Mouse (Mus musculus): ENCODE results near the gene Proz.
"Not testable (repeated sequence)": the region's sequence is repeated elsewhere in the genome, so short reads cannot be mapped to it uniquely, and the experiment has no call there.

Proz gene

DNA sequence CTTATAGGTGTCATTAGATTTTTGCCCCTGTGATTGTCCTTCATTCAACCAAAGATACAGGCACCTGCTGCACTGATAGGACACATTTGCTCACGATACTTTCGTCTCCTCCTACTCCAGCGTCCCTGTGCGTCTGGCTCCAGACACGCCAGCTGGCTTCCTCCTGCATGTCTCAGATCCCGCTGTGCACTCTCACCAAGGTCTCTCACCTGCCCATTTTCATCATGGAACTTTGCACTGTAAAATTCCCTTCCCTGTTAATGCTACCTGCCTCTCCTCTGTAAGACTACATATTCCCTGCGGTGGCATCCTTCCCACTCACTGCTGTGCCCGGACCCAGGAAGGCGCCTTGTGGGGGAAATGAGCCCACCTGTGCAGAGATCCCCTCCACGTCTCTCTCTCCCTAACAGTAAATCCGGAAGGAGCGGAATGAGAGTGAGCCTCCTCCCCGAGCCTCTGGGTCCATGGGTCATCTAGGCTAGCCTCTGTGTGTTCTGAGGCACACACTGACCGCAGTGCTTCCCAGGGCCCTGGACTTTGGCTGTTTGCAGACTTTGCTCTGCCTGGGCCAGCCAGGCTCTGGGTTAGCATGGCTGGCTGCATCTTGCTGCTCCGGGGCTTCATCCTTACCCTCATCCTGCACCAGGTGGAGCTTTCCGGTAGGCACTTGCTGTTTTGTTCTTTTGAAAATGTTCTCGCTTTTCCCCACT, at the start of gene Proz:
Gene Proz (plus strand): TSS at position 474 of the 710 bp plus-strand sequence.
- DNase-seq (ENCODE audit: low spot score): no peak

DNA sequence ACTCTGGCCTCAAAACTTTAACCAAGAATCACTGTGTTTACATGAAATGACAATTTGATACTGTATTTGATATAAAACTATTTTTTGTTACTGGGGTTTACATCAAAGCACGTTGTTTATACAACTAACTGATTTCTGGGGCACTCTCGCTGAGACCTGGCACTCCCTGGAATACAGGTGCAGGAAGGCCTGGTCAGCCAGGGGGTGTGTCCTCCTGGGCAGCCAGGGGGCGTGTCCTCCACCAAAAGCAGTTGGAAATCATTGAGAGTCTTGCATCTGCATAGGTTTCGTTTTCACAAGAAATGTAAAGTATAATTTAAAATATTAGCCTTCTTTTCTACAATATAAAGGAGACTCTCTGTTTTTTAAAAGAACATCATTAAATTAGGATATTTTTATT, 41.2 kb upstream of the Proz start:
- no peak for DNase-seq (ENCODE audit: low spot score)

DNA sequence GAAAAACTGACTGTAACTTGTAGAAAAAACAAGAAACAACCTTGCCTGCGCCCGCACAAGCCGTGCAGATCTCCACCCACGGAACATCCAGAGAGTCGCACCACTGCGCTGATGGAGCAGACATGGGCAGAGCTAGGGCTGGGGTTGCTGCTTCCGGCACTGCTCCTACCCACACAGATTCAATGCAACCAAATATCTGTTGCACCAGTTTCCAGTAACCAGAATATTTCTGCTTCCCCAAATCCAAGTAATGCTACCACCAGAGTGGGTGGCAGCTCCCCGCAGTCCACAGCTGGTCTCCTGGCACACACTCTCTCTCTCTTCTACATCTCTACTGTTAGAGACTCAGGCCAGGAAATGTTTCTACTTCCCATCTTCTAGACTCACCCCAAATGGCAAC, 38.9 kb upstream of the Proz start:
- no peak for DNase-seq (ENCODE audit: low spot score)

DNA sequence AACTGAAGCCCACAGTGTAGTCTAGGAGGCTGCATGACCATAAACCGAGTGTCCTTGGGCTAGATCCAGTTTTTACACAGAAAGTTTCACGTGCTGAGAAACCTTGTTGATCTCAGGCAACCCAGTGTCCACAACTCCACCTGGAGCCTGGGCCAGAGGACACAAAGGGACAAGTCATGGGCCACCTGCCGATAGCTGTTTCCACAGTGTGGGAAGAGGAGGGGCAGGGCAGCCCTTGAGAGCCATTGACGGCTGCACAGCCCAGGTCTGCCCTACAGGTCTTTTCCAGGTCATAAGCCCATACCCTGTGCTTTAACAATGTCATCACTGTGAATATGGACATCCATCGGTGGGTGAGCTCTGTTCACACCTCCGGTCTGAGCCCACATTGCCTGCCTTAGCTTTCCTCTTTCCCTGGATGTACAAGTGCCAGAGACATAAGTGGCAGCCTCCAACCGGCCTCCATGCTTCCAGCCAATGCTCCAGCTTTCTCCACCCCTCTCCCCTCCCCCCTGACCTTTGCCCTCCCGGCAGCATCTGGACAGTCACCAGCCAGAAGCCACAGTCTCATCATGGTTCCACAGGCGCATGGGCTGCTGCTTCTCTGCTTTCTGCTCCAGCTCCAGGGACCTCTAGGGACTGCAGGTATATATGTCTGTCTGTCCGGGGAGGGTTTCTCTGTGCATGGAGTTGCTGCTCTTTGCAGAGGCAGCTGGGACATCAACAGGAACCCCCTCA, 35.1 kb upstream of the Proz start, which contains the start of gene F7:
Gene F7 (plus strand): TSS at position 548 of the 738 bp plus-strand sequence.
- no peak for DNase-seq (ENCODE audit: low spot score)

DNA sequence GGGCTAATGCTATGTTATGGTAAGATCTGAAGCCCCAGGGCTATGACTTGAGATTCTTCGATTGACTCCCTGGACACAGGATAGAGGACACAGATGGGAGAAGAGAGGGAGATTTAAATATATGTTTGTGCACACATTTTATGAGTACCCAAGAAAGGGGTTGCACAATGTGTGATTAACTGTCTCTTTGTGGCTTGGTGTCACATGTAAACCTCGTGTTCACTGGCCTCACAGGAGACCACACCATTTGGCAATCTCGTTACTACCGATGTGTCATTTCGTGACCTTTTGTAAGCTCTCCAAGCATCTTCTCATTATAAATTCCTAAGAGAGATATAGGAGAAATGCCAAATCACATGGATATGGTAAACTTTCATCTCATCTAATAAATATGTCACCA, 33.1 kb upstream of the Proz start:
- no peak for DNase-seq (ENCODE audit: low spot score)

DNA sequence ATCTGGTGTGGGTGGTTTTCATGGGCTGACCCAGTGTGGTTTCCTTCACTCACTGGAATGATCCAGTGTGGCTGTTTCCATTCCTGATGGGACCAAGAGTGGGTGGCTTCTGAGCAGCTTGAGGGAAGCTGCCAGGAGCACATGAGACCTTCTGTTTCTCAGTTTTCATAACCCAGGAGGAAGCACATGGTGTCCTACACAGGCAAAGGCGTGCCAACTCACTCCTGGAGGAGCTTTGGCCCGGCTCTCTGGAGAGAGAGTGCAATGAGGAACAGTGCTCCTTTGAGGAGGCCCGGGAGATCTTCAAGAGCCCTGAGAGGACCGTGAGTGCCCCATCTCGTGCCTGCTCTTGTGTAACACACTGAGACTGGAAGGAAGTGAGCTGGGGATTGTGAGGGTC, 32.2 kb upstream of the Proz start:
- no peak for DNase-seq (ENCODE audit: low spot score)

DNA sequence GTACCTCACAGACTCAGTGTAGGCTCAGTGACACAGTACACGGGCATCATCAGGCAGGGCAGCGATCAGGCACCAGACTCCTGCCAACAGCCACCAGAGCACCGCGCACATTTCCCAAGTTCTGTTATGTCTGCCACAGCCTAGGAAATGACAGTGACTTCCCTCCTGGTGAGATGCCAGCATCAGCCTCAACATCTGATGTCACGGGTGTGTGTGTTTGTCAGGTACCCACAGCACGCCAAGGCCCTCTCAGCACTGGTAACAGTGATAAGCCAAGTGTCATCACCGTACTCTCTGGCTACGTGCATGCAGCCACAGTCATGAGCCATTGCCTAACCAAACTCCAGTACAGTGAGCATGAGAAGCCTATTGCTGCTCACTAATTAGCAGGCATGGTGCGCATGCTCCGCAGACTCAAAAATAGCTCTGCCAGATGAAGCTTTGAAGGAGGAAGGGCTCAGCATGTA, 24.3 kb upstream of the Proz start:
- no peak for DNase-seq (ENCODE audit: low spot score)

DNA sequence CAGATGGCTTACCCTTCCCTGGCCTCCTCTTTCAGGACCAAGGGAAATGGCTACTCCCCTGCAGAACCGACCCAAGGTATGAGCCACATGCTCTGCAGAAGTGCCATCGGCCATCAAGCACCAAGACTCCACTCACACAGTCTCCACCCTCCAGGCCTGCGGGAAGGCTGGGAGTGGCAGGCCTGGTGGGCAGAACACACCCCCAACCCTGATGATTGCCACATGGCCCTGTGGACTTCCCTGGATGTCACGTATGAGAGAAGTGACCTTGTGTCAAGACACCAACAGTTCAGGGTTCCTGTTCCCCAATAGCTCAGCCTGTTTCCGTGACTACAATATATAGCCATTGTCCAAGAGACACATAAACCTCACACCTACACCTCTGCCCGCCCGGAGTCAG, 23.7 kb upstream of the Proz start, which contains the start of gene F10:
Gene F10 (plus strand): TSS at position 294 of the 400 bp plus-strand sequence.
- DNase-seq (ENCODE audit: low spot score): no peak

DNA sequence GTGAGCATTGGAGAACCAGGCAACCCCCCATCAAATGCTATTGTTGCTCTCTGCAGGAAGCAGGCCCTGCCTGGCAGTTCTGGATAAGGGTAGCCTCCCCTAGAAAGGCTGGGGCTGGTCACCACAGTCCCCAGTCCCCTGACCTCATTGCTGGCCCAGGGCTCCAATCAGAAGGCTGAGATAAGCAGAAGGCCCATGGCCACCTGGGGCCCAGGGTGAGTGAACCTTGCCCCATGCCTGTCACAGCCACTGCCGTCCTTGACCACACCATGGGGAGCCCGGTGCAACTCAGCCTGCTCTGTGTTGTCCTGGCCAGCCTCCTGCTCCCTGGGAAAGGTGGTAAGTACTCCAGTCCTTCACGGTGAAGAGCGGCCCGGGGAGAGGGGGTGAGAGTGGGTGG, 23.1 kb upstream of the Proz start:
- no peak for DNase-seq (ENCODE audit: low spot score)

DNA sequence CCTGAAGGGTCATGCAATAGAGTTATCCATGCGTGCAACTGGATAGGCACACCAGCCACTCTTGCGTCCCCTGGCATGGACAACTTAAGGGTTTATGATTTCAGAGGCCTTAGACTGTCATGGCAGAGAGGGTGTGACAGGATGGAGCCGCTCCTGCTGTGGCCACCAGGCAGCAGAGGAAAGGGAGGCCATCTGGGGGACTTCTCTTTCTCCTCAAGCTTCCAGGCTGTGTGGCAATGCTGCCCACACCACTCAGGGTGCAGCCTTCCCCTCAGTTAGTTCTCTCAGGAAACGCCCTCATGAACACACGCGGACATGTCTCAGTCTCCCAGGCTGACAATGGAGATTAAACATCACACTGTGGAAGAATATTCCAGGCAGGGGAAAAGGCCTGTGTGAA, 21.7 kb upstream of the Proz start:
- DNase-seq (ENCODE audit: low spot score): no peak

DNA sequence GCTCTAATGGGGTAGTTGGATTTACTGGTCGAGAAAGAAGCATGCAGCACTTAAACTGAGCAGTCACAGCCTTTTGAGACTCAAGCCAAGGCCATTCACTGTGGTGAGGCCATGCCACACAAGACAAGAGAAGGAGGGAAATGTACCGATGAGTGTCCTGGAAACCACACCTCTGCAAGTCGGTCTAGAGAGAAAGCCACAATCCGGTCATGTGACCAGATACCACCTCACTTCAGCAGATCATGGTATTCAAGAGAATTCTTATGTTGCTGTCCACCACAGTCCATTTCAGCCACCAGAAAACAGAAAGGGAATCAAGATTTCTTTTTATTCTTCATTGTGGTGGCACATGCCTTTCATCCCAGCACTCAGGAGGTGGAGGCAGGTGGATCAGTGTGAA, 19.3 kb upstream of the Proz start:
- DNase-seq (ENCODE audit: low spot score): no peak

DNA sequence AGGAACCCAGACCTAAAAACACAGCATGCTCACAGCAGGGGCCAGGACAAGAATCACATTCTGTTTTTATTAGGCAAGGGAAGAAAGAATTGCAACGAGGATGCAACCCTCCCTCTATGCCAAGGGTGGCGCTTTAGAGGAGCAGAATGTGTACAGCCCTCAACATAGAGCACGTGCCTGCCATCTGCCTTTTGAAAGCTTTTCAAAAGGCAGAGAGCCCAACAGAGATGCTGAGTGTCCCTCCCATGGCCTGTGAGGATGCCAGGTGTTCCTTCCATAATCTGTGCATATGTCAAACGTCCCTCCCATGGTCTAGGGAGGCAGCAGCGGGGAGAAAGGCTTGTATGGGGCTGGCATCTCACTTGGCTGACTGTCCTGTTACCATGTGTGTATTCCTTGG, 13.1 kb upstream of the Proz start:
- DNase-seq (ENCODE audit: low spot score): no peak

DNA sequence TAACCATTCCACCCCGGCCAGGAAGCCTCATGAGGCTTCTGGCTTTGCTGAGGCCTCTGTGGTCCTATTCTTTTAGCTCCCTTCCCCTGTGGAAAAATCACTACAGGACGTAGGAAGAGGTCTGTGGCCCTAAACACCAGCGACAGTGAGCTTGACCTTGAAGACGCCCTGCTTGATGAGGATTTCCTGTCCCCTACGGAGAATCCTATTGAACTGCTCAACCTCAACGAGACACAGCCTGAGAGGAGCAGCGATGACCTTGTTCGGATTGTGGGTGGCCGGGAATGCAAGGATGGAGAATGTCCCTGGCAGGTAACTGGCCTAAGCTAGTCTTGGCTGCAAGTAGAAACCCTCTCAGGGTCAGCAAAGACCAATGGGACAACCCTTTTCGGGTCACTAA, 10.2 kb upstream of the Proz start:
- DNase-seq (ENCODE audit: low spot score): no peak

DNA sequence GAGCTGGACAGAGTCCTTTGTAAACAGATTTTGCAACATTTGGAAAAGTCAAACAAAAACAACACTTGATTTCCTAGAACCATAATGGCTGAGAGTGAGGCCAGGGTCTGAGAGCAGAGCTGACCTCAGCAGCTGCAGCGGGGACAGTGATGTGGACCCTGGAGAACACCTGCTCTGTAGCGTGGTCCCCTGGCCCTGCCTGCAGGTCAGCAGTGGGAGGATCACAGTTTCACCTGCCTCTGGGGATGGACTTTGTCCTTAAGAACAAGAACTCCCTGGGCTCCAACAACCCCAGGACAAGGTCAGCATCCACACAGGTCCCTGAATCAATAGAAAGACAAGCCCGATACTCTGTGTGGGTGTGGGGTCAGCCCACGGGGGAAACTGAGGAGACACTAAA, 3.4 kb upstream of the Proz start:
- DNase-seq (ENCODE audit: low spot score): no peak

DNA sequence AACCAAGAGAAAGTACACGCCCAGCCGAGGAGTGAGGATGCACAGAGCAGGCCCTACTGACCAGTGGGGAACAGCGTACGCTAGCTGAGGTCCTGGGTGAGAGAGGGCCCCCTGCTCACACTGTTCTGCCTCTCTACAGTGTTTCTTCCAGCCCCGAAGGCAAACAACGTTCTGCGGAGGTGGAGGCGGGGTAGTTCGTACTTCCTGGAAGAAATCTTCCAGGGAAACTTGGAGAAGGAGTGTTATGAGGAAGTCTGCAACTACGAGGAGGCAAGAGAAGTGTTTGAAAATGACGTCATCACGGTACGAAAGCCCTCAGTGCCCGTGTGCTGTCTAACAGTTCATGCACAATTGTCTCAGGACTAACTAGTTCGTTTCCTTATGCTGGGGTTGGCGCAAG, 2.4 kb downstream of the Proz start:
- no peak for DNase-seq (ENCODE audit: low spot score)

DNA sequence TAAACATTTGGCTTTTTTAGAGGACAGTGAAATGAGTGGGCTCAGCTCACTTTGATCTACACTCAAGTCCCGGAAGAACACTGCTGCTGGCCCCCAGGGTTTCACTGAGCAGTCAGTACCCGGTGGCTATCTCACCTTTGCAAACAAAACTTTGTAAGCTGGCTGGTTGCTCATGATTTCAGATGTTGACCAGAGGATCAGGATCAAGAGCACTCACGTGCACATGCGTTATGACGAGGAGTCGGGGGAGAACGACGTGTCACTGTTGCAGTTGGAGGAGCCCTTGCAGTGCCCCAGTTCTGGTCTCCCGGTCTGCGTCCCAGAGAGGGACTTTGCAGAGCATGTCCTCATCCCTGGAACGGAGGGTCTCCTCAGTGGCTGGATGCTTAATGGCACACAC, 12.5 kb downstream of the Proz start:
- no peak for DNase-seq (ENCODE audit: low spot score)

DNA sequence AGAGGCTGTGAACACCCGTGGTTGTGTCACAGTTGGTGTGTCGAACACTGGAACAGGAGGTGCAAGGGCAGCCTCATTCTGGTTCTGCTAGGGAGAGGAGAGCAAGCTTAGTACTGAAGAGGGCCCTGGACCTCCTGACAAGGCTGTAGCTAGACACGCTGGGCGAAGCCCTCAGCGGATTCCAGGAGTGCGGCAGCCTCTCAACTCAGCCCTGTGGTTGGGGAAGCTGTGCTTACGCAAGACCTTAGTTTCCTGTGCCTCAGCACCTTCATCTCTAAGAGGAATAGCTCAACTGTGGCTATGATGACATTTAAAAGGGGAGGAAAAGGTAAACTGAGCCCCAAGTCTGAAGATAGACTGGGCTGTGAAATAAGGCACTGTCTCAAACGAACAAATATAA, 14.3 kb downstream of the Proz start:
- no peak for DNase-seq (ENCODE audit: low spot score)

DNA sequence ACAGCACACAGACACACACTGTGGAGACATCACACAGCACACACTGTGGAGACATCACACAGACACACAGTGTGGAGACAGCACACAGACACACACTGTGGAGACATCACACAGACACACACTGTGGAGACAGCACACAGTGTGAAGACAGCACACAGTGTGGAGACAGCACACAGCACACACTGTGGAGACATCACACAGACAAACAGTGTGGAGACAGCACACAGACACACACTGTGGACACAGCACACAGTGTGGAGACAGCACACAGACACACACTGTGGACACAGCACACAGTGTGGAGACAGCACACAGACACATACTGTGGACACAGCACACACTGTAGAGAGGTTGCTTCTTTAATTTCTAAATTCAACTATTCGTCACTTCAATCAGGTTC, 14.9 kb downstream of the Proz start:
- not testable (repeated sequence) for DNase-seq (ENCODE audit: low spot score)

DNA sequence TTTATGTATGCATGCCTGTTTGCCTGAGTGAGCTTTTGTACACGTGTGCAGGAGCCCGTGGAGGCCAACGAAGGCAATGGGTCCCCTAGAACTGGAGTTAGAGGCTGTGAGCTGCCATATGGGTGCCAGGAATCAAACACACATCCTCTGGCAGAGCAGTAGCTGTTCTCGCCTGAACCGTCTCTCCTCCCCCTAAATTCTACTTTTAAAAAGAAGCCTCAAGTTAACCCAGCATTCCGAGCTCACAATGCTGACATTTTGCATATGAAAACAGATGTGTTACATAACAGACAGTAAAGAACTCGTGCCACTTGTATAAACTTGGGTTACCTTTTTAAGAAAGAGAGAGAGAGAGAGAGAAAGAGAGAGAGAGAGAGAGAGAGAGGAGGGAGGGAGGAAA, 16.8 kb downstream of the Proz start:
- no peak for DNase-seq (ENCODE audit: low spot score)

DNA sequence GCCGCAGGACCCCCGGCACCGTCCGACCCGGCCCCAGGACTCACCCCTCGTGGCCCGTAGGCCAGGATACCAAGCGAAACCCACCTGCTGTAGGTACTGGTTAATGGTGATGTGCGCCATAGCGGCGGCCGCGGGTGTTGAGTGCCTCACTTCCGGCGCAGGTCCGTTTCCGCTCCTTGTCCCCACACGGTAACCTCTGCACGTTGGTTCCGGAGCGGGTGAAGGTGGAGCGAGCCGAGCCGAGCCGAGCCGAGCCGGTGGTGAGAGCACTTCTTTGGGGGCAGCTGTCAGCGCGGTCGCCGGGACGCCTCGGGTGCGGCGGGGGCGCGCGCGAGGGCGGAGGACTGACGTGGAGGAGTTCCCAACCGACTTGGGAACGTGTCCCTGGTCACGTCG, 44.0 kb downstream of the Proz start:
- DNase-seq (ENCODE audit: low spot score): peak; percentile 94

DNA sequence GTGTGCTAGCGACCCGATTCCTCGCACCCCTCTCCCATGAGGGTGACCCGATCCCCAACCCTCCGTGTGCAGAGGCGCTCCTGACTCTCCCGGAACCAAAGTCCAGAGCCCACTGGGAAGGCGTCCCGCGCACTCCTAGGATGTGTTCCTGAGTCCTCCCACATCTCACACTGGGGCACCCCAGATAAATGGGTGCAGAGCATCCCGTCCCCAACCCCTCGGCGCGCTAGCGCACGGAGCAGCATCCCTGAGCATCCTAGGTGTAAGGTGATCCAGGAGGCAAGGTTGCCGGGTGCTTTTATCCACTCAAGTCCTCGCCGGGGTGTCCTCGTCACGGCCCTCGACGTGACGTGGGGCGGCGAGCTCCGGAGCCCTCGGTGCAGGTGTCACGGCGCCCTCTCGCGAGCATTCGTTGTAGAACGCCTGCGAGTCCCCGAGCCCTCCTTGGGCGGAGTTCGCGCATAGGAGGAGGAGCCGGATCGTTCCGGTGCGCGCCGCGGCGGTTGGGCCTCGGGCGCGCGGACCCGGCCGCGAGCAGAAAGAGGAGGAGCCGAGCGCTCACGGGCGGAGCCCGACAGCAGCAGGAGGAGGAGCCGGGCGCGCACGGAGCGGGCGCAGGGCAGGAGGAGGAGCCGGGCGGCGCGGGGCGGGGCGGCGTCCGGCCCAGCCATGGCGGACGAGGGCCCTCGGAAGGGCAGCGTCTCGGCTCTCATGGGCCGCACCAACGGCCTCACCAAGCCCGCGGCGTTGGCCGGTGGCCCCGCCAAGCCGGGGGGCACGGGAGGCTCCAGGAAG, 44.6 kb downstream of the Proz start, which contains the start of the genes Pcid2 and Cul4a:
Gene Pcid2 (minus strand): TSS at position 373 of the 795 bp plus-strand sequence.
Gene Cul4a (plus strand): TSS at position 535 of the 795 bp plus-strand sequence.
- DNase-seq (ENCODE audit: low spot score): peak; percentile 98

DNA sequence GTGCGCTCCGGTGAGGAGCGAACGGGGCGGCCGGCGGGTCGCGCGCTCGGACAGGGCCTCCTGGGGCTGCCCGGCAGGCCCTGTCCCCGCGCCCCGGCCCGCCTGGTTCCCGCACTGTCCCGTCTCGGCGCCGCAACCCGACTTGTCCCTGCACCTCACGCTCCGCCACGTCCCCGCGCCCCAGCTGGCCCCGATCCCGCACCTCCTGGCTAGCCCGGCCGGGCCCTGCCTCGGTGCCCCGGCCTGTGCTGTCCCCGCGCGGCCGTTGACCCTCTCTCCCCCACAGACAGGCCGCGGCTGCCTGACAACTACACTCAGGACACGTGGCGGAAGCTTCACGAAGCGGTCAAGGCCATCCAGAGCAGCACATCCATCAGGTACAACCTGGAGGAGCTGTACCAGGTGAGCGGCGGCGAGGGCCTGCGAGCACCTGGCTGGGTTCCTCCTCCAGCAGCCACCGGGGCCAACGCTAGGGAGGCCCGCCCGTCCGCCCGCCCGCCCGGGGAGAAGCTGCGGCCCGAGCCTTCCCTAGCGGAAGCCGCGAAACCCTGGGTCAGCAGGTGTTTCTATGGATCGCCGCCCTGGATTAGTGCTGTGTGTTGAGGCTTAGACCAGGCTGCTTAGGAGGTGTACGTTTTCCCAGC, 45.3 kb downstream of the Proz start:
- peak; percentile 82 for DNase-seq (ENCODE audit: low spot score)

All from testis, postnatal 10 days (tissue).